Mouse (Mus musculus) ES-CJ7 (cell line): ENCODE measurements at regions not wholly inside any gene's neighbourhood (a gene's known extent, or its start where the extent isn't known, plus 50 kb on each side); places are given as distances from the start of the nearest gene placed in this dataset.

Source experiments
- DNase-seq: peaks from one replicate; pipeline ENCODE4 v3.0.0; 2011; ENCODE audit warnings: low read depth, low spot score

- DNase-seq = peak; percentile 59
These were observed 696.8 kb upstream of the Gm10801 start for GRCm38 (mm10) chr2:97965211-97965610.

GRCm38 (mm10) chr2:97975486-97975885 is 686.6 kb upstream of the Gm10801 start:
- no peak for DNase-seq

GRCm38 (mm10) chr2:97990666-97991065 is 671.4 kb upstream of the Gm10801 start:
- DNase-seq = no peak

DNA sequence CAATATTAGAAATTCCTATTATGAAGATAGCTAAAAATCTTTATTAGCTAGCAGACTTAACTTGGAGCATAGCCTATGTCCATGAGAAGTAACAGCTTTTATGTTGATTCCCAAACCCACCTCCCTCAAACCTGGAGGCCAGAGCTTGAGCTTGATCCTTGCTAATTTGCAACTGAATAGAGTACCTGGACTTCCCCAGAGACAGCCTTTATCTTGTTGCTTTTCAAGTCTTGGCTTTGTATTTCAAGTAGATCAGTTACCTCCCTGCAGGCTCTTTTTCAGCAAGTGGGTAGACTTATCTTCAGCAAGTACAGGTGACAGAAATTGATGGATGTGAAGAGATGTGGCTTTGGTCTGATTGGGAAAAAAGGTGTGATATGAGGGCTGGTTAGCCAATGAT is 630.1 kb upstream of the Gm10801 start:
- DNase-seq = peak; percentile 78

- no peak for DNase-seq
These were observed 623.3 kb upstream of the Gm10801 start for GRCm38 (mm10) chr2:98038760-98039159.
